Mouse (Mus musculus): ENCODE data around the gene E130308A19Rik. TPM values are rescaled to one million over a fixed set of nuclear protein-coding genes. Genes with fewer than 3 reads are reported as not detected.
A peak's percentile ranks its signal among the peaks of the same experiment; 100 is the strongest.

E130308A19Rik gene
- polyA plus RNA-seq (2012; rRNA removed): 19.0 and 31.6 TPM in 2 replicates

DNA sequence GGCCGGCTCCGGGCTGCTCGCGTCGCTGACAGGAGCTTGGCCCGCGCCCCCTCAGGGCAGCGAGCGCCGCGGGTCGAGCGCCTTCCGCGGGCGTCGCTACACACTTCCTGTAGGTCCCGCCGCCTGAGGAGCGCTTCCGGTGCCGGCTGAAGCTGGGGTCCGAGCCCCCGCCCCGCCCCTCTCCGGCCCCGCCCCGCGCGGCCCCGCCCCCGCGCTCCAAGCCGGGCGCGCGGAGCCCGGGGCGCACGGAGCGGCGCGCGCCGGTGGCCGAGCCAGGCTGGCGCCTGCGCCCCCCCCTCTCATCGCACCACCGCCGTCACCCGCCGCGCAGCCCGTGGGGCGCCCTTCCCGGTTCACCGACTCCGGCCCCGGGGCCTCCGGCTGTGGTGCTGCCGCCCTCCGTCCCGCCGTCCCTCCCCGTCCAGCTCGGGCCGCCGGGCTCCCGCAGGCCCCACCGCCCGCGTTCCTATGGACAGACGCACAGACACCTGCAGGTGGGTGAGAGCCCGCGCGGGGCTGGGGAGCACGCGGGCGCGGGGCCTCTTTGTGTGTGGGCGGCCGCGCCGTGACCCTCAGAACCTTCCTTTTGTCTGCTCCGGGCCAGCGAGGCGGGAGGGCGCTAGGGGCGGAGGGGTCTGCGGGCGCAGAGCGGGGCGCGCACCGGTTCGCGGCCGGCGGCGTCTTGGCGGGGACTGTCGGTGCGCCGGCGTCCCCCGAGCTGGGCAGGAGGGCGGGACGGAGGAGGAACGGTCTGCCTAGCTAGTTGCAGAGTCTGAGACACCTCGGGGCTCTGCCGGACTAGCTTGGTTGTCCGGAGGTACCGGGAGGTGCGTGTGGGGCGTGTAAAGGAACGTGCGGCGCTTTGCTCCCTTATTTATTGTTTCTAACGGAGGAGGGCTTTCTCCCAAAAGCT lies at the start of gene E130308A19Rik:
Gene E130308A19Rik (plus strand): TSS at position 214 of the 913 bp plus-strand sequence.
- peak; percentile 78 for TF ChIP-seq POLR2A (IDR thresholded peaks at IDR 0.05; ENCODE audit: borderline replicate concordance, extremely low read depth, insufficient read depth, insufficient read length, poor library complexity, severe bottlenecking)
- TF ChIP-seq CTCF (IDR thresholded peaks at IDR 0.05; ENCODE audit: borderline replicate concordance, extremely low read depth, insufficient read depth, insufficient read length): no peak
- DNase-seq (ENCODE audit: low read depth): peak; percentile 92

DNA sequence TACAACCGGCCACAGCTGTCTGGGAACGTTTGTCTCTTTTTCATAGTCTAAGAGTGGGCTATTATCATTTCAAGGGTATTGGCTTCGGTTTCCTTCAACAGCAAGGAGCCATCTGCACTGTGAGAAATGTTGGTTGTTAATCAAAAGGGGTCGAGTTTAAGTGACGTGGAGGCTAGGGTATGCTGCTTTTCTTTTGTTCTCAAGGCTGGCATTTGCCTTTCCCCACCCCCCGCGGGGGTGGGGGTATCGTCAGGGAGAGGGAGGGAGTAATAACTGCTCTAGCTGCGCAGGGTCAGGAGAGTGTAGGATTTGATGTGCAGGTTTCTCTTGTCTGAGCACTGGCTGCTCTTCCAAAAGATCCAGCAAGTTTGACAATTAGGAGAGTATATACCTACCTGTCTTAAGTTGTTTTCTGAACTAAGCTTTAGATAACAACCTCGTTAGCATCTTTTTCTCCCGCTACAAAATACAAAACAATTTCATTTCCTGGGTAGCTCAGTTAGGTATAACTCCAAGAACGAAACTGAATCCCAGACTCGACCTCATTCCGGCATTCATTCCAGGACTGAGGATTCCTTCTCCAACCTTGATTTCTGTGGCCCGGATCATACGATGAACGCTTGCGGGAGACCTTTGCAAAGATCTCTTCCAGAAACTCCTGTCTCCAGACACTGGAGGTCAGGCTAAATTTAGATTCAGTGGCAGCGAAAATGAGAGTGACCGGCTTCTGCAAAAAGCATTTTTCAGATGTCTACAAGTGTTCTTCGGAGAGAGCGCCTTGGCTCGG lies 45.3 kb upstream of the E130308A19Rik start:
- TF ChIP-seq POLR2A (IDR thresholded peaks at IDR 0.05; ENCODE audit: borderline replicate concordance, extremely low read depth, insufficient read depth, insufficient read length, poor library complexity, severe bottlenecking): no peak
- TF ChIP-seq CTCF (IDR thresholded peaks at IDR 0.05; ENCODE audit: borderline replicate concordance, extremely low read depth, insufficient read depth, insufficient read length): no peak
- peak; percentile 83 for DNase-seq (ENCODE audit: low read depth)

DNA sequence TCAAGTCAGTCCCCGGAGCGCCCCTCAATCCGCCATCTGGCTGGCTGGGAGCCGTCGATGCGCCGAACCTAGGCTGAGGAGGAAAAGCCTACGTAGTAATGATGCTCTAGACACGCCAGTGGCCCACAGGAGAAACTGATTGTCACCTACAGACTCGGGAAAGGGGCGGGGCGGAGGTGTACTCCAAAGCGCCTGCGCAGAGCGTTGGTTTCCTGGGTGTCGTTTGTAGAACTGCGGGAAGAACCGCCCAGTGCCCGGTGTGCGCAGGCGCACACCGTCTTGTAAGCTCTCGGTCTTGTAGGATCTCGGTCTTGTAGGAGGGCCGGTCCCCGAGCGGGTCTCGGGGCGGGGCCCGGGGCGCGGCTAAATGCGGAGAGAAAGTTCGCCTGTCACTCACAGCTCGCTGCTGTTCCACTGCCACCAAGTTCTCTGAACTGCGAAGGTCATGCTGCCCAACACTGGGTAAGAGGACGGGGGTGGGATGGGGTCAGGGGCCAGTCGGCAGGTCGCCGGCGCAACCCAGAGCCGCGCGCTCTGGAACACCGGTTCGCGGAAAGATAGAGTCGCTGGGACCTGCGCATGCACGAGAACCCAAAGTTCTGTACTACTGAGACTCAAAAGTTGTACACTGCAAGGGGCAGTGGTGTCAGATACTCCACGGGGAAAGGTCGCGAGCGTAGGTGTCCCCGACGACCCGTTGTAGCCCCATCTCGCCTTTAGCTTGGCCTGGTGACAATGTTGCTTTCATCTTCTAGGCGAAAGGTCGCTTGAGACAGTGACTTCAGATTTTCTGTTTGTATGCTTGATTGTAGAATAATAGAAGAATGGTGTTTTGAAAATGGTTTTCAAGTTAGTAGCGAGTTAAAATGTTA lies 44.5 kb upstream of the E130308A19Rik start, which contains the start of gene Hsdl2:
Gene Hsdl2 (plus strand): TSS at position 250 of the 872 bp plus-strand sequence.
- DNase-seq (ENCODE audit: low read depth): peak; percentile 100
- no peak for TF ChIP-seq POLR2A (IDR thresholded peaks at IDR 0.05; ENCODE audit: borderline replicate concordance, extremely low read depth, insufficient read depth, insufficient read length, poor library complexity, severe bottlenecking)
- TF ChIP-seq CTCF (IDR thresholded peaks at IDR 0.05; ENCODE audit: borderline replicate concordance, extremely low read depth, insufficient read depth, insufficient read length): no peak

DNA sequence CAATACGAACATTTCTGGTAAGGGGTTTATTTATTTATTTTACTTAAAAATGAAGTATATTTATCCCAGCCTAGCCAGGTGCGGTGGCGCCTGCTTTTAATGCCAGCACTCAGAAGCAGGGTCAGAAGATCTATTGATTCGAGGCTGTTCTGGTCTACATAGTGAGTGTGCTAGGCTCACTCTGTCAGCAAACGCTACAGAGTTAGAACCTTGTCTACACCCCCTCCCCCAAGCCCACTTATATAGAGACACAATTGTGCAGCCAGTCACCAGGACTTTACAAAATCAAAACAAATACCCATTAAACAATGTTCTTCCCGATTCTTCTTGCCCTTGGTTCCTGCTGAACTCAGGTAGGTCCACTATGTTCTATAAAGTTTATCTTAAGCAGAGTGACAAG lies 43.8 kb upstream of the E130308A19Rik start:
- DNase-seq (ENCODE audit: low read depth): peak; percentile 16
- TF ChIP-seq CTCF (IDR thresholded peaks at IDR 0.05; ENCODE audit: borderline replicate concordance, extremely low read depth, insufficient read depth, insufficient read length): no peak
- TF ChIP-seq POLR2A (IDR thresholded peaks at IDR 0.05; ENCODE audit: borderline replicate concordance, extremely low read depth, insufficient read depth, insufficient read length, poor library complexity, severe bottlenecking): no peak

DNA sequence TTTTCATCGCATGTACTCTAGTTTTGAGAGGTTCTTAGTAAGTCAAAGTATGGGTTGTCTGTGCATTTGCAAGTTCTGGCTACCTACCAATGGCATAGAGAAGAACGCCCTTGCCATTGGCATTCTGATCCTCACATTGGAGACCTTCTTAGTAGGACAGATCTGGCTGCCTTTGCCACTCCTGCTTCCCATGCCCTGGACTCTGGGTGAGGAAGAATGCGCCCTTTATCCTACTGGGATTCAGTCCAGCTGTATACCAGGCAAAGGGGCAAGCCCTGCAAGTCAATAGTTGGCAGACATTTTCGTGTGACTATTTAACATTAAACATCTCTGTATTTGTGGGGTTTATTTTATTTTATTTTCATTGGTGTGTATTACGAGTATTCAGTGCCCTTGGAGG lies 40.9 kb upstream of the E130308A19Rik start:
- TF ChIP-seq CTCF (IDR thresholded peaks at IDR 0.05; ENCODE audit: borderline replicate concordance, extremely low read depth, insufficient read depth, insufficient read length): no peak
- no peak for TF ChIP-seq POLR2A (IDR thresholded peaks at IDR 0.05; ENCODE audit: borderline replicate concordance, extremely low read depth, insufficient read depth, insufficient read length, poor library complexity, severe bottlenecking)
- DNase-seq (ENCODE audit: low read depth): peak; percentile 37

DNA sequence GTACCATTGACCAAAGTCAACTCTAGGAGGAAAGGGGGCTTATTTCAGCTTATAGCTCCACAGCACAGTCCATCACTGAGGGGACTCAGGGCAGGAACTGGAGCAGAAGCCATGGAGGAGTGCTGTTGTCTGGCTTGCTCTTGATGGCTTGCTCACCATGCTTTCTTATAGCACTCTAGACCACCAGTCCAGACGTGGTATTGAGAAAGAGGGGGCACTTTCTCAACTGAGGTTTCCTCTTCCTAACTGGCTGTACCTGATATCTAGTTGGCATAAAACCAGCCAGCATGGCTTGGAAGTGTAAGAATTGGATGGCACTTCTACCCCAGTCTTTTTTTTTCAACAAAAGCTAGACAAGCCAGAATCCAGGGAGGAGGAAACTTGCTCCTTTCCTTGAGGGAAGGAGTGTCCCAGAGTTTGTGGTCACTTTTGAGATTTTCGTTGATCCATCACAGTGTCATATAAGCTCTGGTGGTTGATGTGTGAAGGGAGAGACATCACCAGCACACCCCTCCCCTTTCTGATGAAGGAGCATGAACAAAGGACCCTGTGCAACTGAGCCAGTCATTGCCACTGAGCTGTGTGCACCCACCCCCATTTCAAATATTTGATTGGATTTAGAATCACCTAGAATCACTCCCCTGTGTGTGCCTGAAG lies 38.7 kb upstream of the E130308A19Rik start:
- no peak for DNase-seq (ENCODE audit: low read depth)
- no peak for TF ChIP-seq CTCF (IDR thresholded peaks at IDR 0.05; ENCODE audit: borderline replicate concordance, extremely low read depth, insufficient read depth, insufficient read length)
- no peak for TF ChIP-seq POLR2A (IDR thresholded peaks at IDR 0.05; ENCODE audit: borderline replicate concordance, extremely low read depth, insufficient read depth, insufficient read length, poor library complexity, severe bottlenecking)

DNA sequence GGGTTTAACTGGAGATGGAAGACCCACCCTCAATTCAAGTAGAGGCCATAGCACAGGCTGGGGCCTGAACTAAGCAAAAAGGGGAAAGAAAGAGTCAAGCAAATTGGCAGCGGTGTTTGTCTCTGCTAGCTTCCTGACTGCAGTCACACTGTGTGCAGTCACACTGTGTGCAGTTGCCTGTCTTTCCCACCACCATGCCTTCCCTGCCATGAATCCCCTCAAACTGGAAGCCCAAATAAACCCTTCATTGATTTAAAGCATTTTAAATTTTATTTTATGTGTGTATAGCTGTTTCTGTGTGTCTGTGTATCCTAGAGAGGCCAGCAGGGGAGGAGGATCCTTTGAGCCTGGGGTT lies 38.2 kb upstream of the E130308A19Rik start:
- no peak for DNase-seq (ENCODE audit: low read depth)
- TF ChIP-seq CTCF (IDR thresholded peaks at IDR 0.05; ENCODE audit: borderline replicate concordance, extremely low read depth, insufficient read depth, insufficient read length) (no peak), POLR2A (IDR thresholded peaks at IDR 0.05; ENCODE audit: borderline replicate concordance, extremely low read depth, insufficient read depth, insufficient read length, poor library complexity, severe bottlenecking) (no peak)

DNA sequence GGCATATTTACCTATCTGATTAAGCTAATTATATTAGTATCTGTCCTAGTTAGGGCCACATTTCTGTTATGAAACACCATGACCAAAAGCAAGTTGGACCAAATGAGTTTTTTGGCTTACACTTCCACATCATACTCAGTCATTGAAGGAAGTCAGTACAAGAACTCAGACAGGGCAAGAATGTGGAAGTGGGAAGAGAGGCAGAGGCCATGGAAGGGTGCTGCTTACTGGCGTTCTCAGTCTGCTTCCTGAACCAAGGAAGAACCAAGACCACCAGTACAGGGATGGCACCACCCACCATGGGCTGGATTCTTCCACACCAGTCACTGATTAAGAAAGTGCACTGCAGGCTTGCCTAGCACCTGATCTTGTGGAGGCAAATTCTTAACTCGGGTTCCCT lies 31.4 kb upstream of the E130308A19Rik start:
- no peak for TF ChIP-seq CTCF (IDR thresholded peaks at IDR 0.05; ENCODE audit: borderline replicate concordance, extremely low read depth, insufficient read depth, insufficient read length)
- TF ChIP-seq POLR2A (IDR thresholded peaks at IDR 0.05; ENCODE audit: borderline replicate concordance, extremely low read depth, insufficient read depth, insufficient read length, poor library complexity, severe bottlenecking): no peak
- no peak for DNase-seq (ENCODE audit: low read depth)

DNA sequence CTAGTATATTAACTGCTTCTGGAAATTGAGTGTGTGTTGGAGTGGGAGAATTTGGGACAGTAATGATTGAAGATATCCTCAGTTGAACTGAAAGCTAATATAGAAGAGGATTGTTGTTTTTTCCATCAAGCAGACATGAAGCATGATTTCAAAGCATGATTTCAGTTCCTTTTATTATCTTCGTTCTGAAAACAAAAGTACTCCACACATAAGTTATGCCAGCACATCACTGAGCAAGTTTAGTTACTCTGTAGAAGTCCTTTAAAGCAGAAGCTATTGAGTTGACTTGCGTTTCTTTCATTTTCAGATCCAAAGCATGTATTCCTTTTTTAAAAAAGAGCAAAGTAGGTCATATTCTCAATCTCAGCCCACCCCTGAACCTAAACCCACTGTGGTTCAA lies 29.5 kb upstream of the E130308A19Rik start:
- no peak for DNase-seq (ENCODE audit: low read depth)
- TF ChIP-seq CTCF (IDR thresholded peaks at IDR 0.05; ENCODE audit: borderline replicate concordance, extremely low read depth, insufficient read depth, insufficient read length) (no peak), POLR2A (IDR thresholded peaks at IDR 0.05; ENCODE audit: borderline replicate concordance, extremely low read depth, insufficient read depth, insufficient read length, poor library complexity, severe bottlenecking) (no peak)

DNA sequence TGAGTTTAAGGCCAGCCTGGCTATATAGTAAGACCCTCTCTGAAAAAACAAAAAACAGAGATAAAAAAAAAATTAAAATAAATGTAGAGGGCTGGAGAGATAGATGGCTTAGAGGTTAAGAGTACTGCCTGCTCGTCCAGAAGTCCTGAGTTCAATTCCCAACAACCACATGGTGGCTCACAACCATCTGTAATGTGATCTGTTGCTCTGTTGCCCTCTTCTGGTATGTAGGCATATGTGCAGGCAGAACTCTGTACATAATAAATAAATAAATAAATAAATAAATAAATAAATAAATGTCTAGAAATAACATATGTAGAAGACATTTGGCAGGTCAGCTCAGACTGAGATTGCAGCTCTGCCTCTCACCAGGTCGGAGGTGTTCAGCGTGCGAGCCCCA lies 23.3 kb upstream of the E130308A19Rik start:
- DNase-seq (ENCODE audit: low read depth): no peak
- TF ChIP-seq CTCF (IDR thresholded peaks at IDR 0.05; ENCODE audit: borderline replicate concordance, extremely low read depth, insufficient read depth, insufficient read length) (0 out of 2 replicates have a peak, but pooled peaks have one; percentile 5), POLR2A (IDR thresholded peaks at IDR 0.05; ENCODE audit: borderline replicate concordance, extremely low read depth, insufficient read depth, insufficient read length, poor library complexity, severe bottlenecking) (no peak)

All from brain, embryonic 14.5 days (tissue).